Mouse (Mus musculus) Patski (cell line): ENCODE data around the gene Fth1. TPM values are rescaled to one million over a fixed set of nuclear protein-coding genes. Genes with fewer than 3 reads are reported as not detected.
A peak's percentile ranks its signal among the peaks of the same experiment; 100 is the strongest.

ENCODE experiments used
- ATAC-seq: fragments of 100-300 bp; one replicate; pipeline ENCODE4 v1.8.0; 2021
- CTCF ChIA-PET: fragments of 350-600 bp; sonication (Branson Sonifier 250); formaldehyde crosslinking; loops from one replicate; lab custom pipeline; 2022; ENCODE audit warnings: inconsistent platforms; lab: Charles Lee
- POLR2A ChIA-PET: fragments of 350-600 bp; sonication (Branson Sonifier 250); formaldehyde crosslinking; loops from one replicate; lab custom pipeline; 2022; ENCODE audit warnings: antibody characterized with exemption, inconsistent platforms; lab: Charles Lee
- DNase-seq: peaks from one replicate; pipeline ENCODE4 v3.0.0-alpha.2; 2011; ENCODE audit warnings: low read depth, low spot score
- H3K27me3 ChIP-seq: fragments of 371-371 bp; one replicate; pipeline ENCODE4 v1.5.1; 2021
- CTCF ChIP-seq: fragments of 100-300 bp; IDR thresholded peaks from one replicate; pipeline ENCODE4 v1.5.1; 2021
- in situ Hi-C: fragments of 300-500 bp; cut with MboI; formaldehyde crosslinking; loops from 3 replicates; pipeline ENCODE4 v1.11.1; 2018; ENCODE audit warnings: low pct_unique_long_range_greater_than_20kb, mixed read lengths
- polyA plus RNA-seq: library from polyadenylated mRNA; unstranded; gene quantifications from one replicate; pipeline ENCODE4 v1.2.3, GENCODE M21; 2021

Fth1 gene
- polyA plus RNA-seq, 1 experiment from 2014 or later: 2,141 TPM

DNA sequence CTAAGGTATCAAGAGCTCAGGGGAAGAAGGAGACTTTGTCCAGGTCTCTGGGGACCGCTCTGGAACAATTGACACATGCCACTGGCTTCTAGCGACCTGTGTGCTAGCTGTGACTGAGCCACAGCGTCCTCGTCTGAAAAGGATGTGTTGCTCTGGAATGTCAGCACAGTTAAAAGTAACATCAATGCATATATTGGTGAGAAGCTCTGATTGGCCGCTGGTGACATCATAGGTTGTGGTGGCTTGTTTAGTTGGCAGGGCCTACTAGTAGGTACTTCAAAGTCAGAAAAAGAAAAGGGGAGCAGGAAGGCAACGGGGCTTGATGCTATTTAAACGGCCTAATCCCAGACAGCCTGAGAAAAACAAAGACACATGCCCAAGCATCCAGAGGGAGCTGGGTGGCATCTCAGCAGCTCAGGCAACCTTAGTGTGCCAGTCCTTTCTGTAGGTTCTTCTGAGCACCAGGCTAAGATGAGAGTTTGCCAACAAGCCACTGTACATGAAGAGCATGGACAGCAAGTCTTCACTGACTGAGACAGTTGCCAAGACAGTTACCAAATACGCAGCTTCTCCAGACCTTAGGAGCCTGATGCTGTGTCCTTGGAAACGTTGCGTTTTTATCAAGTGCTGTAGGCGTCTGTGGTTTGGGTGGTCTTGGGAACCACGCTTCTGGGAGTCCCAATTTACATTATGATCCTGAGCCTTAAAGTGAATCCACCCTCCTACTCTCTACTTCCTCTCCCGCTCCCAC is 18.5 kb downstream of the Fth1 start:
- no peak for TF ChIP-seq CTCF
- ChIA-PET POLR2A (interaction anchor here (0.6 kb wide), 1 partner anchor 23 kb away, joined by 4 read pairs; no protein-coding TSS in a partner anchor), CTCF (interaction anchor here (0.8 to 6.2 kb wide), 10 partner anchors 8 to 220 kb away, joined by 3 to 78 read pairs (median 7); no protein-coding TSS in a partner anchor)
- no peak for ATAC-seq
- H3K27me3 ChIP-seq: no peaks in the 10 kb centered on the region
- in situ Hi-C loops: no loop called here
- no peak for DNase-seq

DNA sequence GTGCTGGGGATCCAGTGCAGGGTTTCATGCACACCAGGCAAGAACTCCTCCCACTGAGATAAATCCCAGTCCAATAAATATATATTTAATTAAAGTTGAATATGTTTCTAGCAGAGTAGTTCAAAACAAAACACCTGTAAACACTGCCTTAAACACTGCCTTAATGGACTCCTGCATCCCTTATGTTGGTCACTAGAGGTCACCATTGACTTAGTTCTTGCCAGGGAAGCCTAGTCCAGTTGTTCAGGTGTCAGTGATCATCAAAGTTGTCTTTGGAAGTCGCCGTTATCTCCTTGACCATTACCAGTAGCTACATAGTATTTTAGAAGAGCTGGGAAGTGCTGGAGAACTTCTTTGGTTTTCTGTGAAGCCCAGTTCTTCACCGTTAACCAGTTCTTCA is 19.9 kb downstream of the Fth1 start:
- ATAC-seq (no peak), DNase-seq (no peak)
- in situ Hi-C loops: loop anchor here (5.0 kb wide), 2 partner anchors 37 to 202 kb away; partner anchors contain the start of genes Fen1 and Tmem258

DNA sequence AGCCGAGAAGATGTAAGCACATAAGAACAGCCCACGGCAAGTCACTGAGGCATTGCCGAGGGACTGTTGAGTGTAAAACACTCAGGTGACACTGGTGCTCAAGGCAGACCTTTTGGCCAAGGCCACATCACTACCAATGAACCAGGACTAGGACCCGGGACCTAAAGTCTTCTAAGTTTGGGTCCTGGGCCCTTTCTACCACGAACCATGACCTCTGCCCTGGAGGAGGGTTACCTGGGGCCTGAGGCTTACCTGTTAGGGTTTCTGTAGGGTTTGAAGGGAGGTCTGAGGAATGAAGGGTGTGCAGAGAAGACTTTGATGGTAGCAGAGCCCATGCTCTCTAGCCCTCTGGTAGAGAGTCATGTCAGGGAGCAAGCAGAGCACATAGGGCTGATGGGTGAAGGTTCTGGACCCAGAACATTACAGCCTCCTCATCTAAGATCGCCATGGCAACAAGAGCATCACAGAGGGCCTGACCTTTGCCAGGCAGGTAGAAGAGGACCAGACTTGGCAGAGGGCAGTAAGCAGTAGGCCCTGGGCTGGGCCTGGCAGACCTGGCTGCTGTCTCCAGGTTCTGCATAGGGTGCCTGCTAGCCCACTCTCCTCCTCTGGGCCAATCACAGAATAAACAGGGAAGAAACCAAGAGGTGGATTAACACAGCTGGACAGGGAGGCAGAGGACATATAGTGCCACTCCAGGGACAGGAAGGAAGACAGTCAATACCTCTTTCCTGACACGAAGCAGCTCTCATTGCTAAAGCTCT is 21.0 kb downstream of the Fth1 start, which contains the start of the genes Best1 and Rab3il1:
Gene Best1 (minus strand): TSS at position 428 of the 764 bp plus-strand sequence.
Gene Rab3il1 (plus strand): TSS at position 464 of the 764 bp plus-strand sequence.
- in situ Hi-C loops: loop anchor here (5.0 kb wide), 2 partner anchors 36 to 201 kb away; partner anchors contain the start of genes Fen1 and Tmem258
- DNase-seq: no peak
- H3K27me3 ChIP-seq: no peaks in the 10 kb centered on the region
- no peak for ATAC-seq
- CTCF ChIA-PET: interaction anchor here (1.0 to 6.2 kb wide), 12 partner anchors 10 to 215 kb away, joined by 3 to 78 read pairs (median 12); no protein-coding TSS in a partner anchor
- POLR2A ChIA-PET: no interaction called here
- no peak for TF ChIP-seq CTCF

More for the DNA sequence above, 19.9 kb downstream of the Fth1 start:
- CTCF ChIA-PET: interaction anchor here (0.7 to 6.2 kb wide), 22 partner anchors 9 to 219 kb away, joined by 3 to 78 read pairs (median 5); no protein-coding TSS in a partner anchor
- peak; percentile 89 for TF ChIP-seq CTCF
- POLR2A ChIA-PET: interaction anchor here (1.0 kb wide), 1 partner anchor 11 kb away, joined by 3 read pairs; no protein-coding TSS in a partner anchor
- no peaks in the 10 kb centered on the region for H3K27me3 ChIP-seq

DNA sequence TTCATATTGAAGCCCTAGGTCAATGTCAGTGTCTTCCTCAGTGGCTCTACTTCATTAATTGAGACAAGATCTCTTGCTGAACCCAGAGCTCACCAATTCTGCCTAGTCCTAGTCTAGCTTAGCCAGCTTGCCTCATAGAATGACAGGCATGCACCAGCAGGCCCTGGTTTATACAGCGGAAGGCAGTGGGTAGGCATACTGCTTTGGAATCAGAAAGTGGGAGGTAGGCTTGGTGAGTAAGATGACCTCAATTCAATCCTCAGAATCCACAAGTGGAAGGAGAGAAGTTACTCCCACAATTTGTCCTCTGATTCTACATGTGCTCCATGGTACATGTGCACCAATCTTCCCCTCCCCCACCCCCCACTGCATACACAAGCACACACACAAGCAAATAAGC is 23.3 kb downstream of the Fth1 start:
- POLR2A ChIA-PET: interaction anchor here (0.5 to 1.5 kb wide), 3 partner anchors 19 to 190 kb away, joined by 3 to 4 read pairs (median 3); no protein-coding TSS in a partner anchor
- ATAC-seq: no peak

DNA sequence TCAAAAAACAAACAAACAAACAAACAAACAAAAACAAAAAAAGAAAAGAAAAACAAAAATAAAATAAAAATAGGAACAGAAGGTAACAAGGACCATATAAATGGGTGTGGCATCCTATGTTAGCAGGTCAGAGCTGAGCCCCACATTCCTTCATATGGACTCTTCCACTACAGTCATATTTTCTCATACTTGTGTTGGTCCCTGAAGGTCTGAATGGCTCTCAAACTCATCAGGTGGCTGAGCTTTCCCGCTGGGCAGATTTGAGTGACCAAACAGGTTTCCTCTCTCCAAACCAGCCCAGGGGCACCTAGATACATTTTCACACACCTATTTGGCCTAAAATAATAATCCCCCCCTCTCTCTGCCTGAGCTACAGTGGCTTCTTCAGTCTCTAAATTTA is 31.0 kb downstream of the Fth1 start:
- ChIA-PET POLR2A (interaction anchor here (0.6 to 0.7 kb wide), 2 partner anchors 11 to 58 kb away, joined by 3 to 4 read pairs; no protein-coding TSS in a partner anchor), CTCF (interaction anchor here (1.3 to 2.5 kb wide), 3 partner anchors 11 to 28 kb away, joined by 3 to 10 read pairs (median 4); no protein-coding TSS in a partner anchor)
- in situ Hi-C loops: no loop called here
- no peak for DNase-seq
- no peak for TF ChIP-seq CTCF
- no peak for ATAC-seq
- H3K27me3 ChIP-seq: no peaks in the 10 kb centered on the region

More for the DNA sequence above, 23.3 kb downstream of the Fth1 start:
- CTCF ChIA-PET: interaction anchor here (1.3 kb wide), 1 partner anchor 29 kb away, joined by 3 read pairs; no protein-coding TSS in a partner anchor
- no peak for DNase-seq
- H3K27me3 ChIP-seq: no peaks in the 10 kb centered on the region
- in situ Hi-C loops: loop anchor here (5.0 kb wide), 2 partner anchors 34 to 199 kb away; partner anchors contain the start of genes Fen1 and Tmem258
- TF ChIP-seq CTCF: no peak

DNA sequence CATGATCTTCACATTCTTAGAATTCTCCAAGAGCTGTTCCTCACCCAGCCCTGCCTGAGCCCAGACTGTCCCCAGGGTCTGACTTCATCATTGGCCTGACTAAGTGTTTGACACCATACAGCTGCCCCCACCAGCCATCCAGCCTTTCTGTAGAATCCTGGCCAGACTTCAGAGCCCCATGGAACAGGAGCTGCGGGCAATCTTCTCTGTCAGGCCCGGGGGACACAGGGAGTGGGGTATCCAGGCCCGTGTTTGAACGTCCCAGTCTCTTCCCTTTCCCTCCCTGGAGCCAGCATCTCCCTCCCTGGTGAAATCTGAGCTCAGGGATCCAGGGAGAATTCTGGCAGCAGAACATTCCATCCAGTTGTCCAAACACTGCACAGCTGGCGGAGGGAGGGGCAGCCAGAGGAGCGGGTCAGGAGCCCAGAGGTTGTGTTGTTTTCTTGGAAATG is 32.5 kb downstream of the Fth1 start:
- peak; percentile 59 for ATAC-seq
- no peaks in the 10 kb centered on the region for H3K27me3 ChIP-seq
- ChIA-PET POLR2A (no interaction called here), CTCF (interaction anchor here (1.6 to 2.8 kb wide), 3 partner anchors 10 to 22 kb away, joined by 4 to 12 read pairs (median 10); partner anchors contain the start of gene Best1)
- no peak for TF ChIP-seq CTCF
- no peak for DNase-seq
- in situ Hi-C loops: no loop called here

DNA sequence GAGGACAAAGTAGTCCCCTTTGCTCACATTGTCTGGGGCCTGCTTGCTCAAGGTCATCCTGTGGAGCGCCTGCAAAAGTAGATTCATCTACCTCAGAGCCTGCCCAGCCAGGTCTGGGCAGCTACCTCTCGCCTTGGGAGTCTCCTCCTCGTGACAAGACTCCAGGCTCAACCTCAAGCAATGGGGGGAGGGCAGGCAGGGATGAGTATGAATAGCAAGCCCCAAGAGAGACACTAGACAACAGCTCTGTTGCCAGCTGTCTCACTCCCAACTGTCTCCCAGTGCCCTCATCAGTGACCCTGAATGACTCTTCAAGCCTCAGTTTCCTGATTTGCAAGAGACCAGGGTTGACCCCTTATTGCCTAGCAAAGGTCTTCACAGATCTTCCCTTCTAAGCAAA is 33.0 kb downstream of the Fth1 start:
- ChIA-PET CTCF (interaction anchor here (2.5 to 2.8 kb wide), 2 partner anchors 9 to 13 kb away, joined by 10 to 12 read pairs; partner anchors contain the start of gene Best1), POLR2A (interaction anchor here (0.6 kb wide), 1 partner anchor 92 kb away, joined by 3 read pairs; no protein-coding TSS in a partner anchor)
- no peak for TF ChIP-seq CTCF
- ATAC-seq (no peak), DNase-seq (no peak)
- in situ Hi-C loops: no loop called here
- H3K27me3 ChIP-seq: no peaks in the 10 kb centered on the region

DNA sequence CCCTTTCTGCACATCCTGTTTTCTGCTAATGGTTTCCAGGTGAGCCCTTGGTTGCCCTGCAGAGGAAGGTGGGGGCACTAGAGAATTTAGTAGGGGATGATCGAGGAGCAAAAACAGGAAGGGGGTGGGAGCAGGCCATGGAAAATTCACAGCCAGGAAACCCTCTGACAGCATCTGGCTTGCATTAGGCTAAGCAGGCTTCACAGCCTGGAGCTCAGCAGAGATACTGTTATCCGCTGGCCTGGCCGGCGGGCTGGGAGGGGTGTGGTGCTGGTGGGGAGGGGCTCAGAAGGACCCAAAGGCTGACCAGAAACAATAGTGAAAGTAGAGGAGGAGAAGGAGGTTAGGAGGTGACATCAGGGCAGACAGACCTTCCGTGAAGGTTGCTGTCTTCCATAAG is 33.5 kb downstream of the Fth1 start:
- in situ Hi-C loops: no loop called here
- TF ChIP-seq CTCF: no peak
- CTCF ChIA-PET: interaction anchor here (1.7 to 2.8 kb wide), 2 partner anchors 10 to 14 kb away, joined by 7 to 12 read pairs; partner anchors contain the start of gene Best1
- DNase-seq (no peak), ATAC-seq (no peak)
- H3K27me3 ChIP-seq: no peaks in the 10 kb centered on the region
- POLR2A ChIA-PET: interaction anchor here (0.6 kb wide), 1 partner anchor 92 kb away, joined by 3 read pairs; no protein-coding TSS in a partner anchor

DNA sequence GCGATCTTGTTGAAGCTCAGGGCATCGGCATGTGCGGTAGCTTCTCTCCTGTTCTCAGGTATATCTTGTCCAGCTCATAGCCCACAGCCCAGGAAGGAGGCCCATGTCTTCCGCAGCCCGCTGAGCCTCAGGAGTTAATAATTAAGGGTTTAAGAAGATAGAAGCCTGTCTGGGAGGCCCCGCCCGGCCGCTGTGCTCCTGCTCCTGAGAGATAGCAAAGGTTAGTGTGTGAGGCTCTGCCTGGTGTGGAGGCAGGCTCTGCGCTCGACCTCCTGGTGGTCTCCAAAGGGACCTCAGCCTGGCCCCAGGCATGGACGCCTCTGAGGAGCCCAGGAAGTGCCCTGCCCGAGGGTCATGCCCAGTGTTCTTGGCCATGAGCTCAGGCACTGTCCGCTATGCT is 34.4 kb downstream of the Fth1 start:
- in situ Hi-C loops: no loop called here
- ChIA-PET CTCF (interaction anchor here (1.0 to 2.7 kb wide), 6 partner anchors 9 to 104 kb away, joined by 3 to 10 read pairs (median 4); no protein-coding TSS in a partner anchor), POLR2A (no interaction called here)
- no peak for ATAC-seq
- no peak for TF ChIP-seq CTCF
- no peaks in the 10 kb centered on the region for H3K27me3 ChIP-seq
- no peak for DNase-seq
